Mouse (Mus musculus): Measurements from ENCODE around the gene Gm45799. TPM values are rescaled to one million over a fixed set of nuclear protein-coding genes. Genes with fewer than 3 reads are reported as not detected.

Gm45799 gene
- polyA plus RNA-seq, 1 experiment = 49.4 TPM

DNA sequence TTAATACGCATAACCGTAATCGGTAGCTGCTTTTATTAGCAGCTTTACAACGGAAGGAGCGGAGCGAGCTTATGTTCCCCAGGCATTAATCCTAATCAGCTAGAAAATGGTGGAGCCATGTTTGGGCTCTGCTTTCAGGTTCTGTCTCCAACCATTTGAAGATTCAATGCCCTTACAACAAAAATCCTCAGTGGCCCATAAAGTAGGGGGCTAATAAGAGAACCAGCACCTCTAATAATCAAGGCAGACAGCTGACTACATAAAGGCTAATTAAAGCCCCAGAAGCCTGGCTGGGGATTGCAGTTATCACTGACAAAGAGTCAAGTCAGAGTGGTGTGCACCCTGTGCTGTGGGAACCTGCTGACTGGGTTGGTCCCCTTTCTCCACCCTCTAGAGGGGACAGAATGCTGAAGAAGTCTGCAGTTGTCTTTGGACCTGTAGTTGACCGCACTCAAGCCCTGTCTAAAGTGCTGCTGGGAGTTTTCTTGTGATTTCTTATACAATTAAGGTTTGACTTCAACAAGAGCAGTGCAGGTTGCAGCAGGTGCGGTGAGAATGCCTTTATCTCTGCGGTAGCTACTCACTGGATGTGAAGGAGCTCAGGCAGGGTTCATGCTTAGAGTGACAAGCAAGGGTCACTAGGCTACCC lies 6.0 kb upstream of the Gm45799 start:
- TF ChIP-seq GATA1 (IDR thresholded peaks at IDR 0.05; ENCODE audit: low read length) = no peak

DNA sequence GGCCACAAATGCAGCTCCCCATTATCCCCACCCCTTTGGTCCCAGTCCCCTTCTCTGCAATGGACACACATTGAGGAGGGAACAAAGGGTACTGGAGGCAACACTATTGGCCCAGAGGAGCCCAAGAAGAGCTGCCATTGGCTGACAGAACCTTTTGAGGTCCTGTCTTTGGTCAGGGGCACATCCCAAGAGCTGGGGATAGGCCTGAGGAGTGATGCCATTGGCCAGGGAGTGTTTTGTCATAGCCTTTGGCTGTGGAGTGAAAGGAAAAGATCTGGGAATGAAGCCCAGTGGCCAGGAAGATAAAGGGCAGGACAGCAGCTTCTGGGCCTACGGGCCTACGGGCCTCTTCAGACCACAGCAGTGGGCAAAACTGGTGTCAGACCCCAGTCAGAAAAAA lies 4.6 kb upstream of the Gm45799 start:
- TF ChIP-seq GATA1 (IDR thresholded peaks at IDR 0.05; ENCODE audit: low read length) = no peak

DNA sequence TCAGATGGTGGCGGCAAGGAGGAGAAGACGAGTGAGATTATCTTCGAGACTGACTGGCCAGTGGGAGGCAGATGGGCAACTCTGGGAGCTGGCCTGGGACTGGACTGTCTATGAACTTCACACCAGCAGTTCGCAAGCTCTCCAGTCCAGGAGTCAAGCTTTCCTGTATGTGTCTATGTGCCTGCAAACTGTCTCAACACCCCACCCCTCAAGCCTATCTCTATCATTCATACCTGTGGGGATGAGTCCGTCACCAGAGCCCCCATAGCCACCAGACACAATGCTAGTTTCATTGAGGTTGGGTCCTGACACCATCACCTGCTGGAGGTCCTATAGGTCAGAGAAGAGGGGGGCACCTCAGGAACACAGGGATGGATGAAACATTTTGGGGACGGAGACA lies 1.6 kb upstream of the Gm45799 start:
- TF ChIP-seq GATA1 (IDR thresholded peaks at IDR 0.05; ENCODE audit: low read length) = no peak

DNA sequence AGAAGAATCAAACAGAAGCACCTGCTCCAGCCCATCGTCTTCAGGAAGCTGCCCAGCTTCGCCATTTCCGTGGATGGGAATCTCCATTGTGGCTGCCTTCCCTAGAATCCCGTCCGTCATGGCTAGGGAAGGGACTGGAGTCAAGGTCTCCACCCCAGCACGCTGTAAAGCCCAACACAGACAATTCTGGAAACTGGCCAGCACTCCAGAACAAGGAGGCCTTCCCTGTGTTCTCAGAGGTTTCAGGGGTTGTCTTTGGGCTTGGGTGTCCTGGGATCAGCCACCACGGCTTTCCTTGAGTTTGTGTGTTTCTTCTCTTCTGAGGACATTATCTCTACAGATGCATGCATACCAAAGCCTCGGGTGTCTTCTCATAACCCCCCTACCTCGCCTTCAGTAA lies 1.0 kb upstream of the Gm45799 start:
- no peak for TF ChIP-seq GATA1 (IDR thresholded peaks at IDR 0.05; ENCODE audit: low read length)

DNA sequence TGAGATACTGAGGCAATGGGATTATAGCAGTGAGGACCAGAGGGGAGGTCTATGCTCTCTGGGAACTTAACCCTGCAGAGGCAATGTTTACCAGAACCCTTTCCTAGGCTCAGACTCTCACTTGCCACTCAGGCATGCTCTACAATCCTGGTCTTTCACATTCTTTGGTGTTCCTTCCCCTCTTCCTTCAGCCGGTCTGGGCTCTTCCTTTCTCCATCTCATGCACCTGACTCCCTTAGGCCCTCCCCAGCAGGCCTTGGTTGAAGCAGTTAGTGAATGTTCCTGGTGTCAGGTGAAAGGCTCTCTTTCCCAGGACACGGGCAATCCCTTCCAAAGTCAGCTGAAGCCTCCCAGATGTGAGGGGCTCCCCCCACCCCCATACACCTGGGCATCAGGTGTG lies 596 bp upstream of the Gm45799 start, which contains the start of gene Timm10b:
Timm10b (plus strand) TSS at position 301 of the 400 bp plus-strand sequence.
- no peak for TF ChIP-seq GATA1 (IDR thresholded peaks at IDR 0.05; ENCODE audit: low read length)

DNA sequence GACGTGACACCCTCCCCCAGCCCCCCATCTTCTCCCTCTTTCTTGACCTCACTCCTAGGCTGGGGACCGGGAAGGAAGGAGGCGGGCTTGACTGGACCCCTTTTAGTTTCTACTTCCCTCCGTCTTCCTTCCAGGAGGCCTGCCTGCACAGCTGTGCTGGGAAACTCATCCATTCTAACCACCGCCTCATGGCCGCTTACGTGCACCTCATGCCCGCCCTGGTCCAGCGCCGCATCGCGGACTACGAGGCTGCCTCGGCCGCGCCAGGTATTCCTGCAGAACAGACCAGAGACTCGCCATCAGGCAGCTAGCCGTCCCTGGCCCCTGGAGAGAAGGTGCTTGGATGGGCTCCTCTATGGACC lies 523 bp downstream of the Gm45799 start:
- TF ChIP-seq GATA1 (IDR thresholded peaks at IDR 0.05; ENCODE audit: low read length) = no peak

DNA sequence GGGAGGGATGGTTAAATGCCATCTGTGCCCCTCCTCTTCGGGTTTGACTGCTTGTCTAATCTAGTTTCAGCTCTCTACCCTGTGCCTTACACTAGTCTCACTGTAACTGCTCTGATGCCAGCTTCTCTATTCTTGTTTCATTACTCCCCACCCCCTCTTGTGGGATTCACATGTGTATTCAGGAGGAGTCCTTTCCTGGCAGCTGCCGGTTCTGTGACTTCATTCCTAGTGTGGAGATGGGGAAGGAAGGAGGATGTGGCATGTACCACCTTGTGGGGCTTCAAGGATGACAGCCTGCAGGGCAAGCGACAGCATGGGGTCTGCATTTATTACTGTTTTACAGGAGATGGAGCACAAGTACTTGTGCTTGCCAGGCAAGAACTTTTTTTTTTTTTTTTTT lies 1.6 kb downstream of the Gm45799 start:
- no peak for TF ChIP-seq GATA1 (IDR thresholded peaks at IDR 0.05; ENCODE audit: low read length)

DNA sequence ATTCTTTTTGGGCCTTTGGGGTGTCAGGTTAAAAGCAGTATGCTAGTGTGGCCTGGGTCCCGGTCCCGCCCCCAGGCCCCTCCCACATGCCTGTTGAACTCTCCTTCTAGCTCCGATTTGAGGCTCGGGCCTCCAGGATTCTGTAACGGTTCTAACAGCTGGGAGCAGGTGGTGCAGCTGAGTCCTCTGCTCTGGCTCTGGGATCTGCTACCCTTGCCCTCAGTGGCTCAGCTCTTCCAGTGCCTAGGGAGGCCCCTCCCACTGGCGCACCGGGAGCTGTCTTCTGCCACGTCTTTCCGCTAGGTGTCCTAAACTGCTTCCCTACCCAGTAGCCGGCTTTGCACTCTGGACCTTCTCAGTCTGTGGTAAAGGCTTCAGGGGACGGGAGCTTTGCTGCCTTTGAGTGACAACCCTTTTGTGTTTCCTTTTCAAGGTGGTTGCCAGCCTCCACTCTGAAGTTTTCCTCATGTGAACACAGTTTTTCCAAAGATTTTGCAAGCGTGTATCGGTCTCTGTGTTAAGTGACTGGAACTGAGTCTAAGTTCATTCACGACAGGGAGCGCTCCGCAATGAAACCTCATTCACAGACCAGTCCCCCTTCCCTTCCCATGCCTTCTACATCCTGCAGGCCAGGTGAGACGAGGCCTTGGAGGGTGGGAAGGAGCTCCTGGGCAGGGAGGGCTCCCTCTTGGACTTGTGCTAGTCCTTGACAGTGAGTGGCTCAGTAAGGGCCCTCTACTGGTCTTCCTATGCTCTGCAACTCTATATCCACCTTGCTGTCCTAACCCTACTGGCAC lies 10.5 kb downstream of the Gm45799 start, which contains the start of gene Dnhd1:
Dnhd1 (plus strand) TSS at position 189 of the 797 bp plus-strand sequence.
- no peak for TF ChIP-seq GATA1 (IDR thresholded peaks at IDR 0.05; ENCODE audit: low read length)

DNA sequence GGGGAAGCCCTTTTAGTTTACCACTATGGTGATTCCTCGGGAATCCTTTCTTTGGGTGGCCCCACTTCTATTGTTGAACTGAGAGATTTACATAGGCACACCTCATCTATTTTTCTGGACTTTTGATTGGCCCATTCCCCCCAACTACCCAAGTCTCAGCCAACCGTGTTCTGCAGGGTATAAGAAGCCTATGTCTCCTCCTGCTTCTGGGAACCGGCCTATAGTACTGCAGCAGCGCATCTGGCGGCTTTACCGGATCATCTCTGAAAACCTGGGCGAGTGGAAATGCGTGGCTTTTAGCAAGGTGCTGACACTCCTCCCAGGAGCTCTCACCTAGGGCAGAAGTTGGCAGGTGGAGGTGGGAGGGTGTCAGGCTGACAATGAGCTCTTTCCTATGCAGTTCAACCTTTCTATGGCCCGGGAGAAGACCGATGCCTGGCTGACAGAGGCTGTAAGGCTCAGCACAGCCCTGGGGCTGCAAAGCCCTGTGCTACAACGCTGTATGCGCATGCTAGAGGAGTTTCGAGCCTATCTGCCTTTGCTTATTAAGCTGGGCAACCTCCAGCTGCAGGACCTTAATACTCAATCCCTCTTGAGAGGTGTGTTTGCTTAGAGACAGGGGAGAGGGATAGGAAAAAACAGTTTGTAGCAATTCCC lies 45.3 kb downstream of the Gm45799 start:
- no peak for TF ChIP-seq GATA1 (IDR thresholded peaks at IDR 0.05; ENCODE audit: low read length)

DNA sequence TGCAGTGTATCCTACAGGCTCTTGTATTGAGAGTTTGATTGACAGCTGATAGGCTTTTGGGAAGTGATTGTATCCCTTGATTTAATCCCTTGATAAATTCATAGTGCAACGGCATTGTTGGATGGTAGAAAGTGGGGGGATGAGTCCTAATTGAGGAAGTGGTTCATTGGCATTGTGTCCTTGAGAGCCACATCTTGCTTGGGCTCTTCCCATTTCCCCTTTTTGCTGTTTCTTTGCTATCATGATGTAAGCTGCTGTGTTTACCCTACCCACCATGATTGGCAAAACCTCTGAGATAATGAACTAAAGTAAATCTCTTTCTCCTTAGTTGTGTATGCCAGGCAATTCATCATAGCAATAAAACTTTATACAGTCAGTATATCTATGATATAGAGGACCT lies 50.5 kb downstream of the Gm45799 start:
- TF ChIP-seq GATA1 (IDR thresholded peaks at IDR 0.05; ENCODE audit: low read length) = no peak

DNA sequence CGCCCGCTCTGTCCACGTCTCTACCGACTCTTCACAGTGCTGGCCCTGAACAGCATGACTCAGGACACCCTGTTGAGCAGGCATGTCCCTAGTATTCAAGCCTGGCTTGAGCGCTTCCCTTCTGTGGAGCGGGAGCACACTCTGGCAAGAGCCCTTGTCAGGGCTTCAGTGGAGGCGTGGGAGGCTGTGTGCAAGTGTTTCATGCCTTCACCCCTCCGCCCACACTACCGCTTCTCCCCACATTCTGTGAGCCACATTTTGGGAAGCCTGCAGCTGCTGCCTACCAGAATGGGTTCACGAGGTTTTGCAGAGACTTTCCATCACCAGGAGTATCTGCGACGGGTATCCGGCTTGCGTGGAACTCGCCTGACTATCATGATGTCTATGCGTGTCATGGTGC lies 62.8 kb downstream of the Gm45799 start:
- TF ChIP-seq GATA1 (IDR thresholded peaks at IDR 0.05; ENCODE audit: low read length) = no peak

DNA sequence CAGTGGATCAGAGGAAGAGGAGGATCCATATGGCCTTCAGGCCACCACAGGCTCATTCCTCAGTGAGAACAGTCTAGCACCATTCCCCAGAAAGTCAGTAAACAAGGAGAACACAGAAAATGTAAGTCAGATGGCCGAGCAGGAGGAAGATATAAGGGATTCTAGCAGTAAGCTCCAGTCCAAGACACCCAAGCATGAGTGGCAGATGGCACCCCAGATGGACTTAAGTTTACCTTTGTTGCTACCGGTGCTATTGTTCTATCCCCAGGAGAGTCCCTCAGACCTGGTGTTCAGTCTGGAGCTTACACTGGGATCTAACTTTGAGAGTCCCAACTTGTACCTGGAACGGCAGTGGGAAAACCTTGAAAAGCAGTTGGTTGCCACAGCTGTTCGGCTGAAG lies 63.5 kb downstream of the Gm45799 start:
- TF ChIP-seq GATA1 (IDR thresholded peaks at IDR 0.05; ENCODE audit: low read length) = no peak

DNA sequence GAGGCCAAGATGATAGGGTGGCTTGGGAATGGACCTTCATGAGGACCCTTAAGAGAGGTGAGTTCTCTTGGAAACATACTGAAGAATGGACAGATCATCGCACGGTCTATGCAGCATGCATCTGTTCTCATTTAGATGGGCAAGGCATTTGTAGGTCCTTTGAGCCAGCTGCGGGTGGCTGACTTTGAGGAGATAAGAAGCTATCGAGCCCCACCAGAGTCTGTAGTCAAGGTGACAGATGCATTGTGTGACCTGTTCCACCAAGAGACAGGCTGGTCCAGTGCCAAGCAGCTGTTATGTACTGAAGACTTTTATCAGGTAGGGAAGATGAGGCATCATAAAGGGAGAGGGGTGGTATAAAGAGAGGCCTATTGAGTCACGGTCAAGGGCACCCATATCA lies 68.4 kb downstream of the Gm45799 start:
- TF ChIP-seq GATA1 (IDR thresholded peaks at IDR 0.05; ENCODE audit: low read length) = no peak

DNA sequence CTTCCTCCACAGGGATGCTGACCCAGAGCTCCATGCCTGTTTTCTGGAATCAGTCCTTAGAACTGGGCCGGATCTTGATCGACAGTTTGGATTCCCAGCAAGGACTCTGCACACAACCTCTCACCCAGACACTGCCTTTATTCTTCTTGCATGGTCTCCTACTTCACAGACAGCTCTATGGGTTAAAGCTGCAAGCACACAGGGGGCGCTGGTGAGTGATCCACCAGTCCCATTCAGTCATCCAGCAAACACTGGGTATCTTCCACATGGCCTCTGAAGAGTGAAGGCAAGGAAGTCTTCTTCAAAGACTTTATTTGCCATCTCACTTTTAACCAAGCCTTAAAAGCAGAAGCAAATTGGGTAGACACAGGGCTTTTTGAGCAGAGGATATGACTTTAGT lies 75.0 kb downstream of the Gm45799 start:
- TF ChIP-seq GATA1 (IDR thresholded peaks at IDR 0.05; ENCODE audit: low read length) = no peak

DNA sequence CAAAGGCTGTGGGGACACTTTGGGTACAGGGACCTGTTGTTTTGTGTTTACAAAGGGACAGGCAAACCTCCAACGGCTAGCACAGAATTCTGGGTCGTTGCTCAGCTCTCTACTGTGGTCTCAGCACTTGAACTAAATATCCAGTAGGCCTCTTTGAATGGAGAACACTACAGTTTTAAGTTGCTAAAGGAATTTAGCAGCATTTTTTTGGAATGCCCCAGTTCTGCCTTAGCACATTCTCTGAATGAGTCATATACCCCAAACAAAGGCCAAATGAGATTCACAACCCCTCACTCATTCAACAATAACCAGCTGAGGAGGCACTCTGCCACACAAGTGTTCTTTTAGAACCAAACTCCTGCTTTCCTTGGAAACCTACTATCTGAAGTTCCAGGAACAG lies 81.6 kb downstream of the Gm45799 start:
- no peak for TF ChIP-seq GATA1 (IDR thresholded peaks at IDR 0.05; ENCODE audit: low read length)

DNA sequence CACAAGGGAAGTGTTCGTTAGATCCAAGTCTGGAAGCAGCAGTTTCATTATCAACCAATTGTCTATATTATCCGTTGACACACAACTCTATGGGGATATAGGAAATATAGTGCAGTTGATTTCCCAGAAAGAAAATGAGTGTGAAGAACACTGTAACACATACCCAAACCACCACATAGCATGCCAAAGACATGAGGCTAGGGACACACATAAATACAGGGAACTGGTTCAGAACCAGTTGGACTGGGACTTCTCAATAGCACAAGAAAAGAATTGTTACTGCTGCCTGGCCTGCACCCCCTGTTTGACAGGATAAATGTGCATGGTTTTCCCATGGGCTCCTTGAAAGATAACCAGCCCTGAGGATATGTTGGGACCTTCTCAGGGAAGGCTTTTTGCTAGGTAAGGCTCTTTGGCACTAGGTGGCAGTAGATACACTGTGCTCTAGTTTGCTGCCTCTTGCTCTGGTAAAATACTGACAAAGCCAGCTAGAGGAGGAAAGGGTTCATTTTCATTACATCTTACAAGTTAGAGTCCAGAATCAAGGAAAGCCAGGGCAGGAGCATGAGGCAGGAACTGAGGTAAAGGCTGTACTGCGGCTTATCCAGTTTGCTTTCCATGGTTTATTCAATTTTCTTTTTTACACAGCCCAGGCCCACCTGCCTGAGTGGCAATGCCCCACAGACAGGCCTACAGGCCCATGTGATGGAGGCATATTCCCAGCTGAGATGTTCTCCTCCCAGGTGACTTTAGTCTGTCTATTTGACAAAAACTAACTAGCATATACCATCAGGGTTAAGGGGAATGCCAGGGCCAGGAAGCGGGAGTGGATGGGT lies 86.0 kb downstream of the Gm45799 start:
- TF ChIP-seq GATA1 (IDR thresholded peaks at IDR 0.05; ENCODE audit: low read length) = no peak
